Mouse (Mus musculus): ENCODE results near the gene Adgre5. TPM values are rescaled to one million over a fixed set of nuclear protein-coding genes. Genes with fewer than 3 reads are reported as not detected.

The Adgre5 gene
- polyA plus RNA-seq, 1 experiment from 2014 or later: 25.8 TPM

DNA sequence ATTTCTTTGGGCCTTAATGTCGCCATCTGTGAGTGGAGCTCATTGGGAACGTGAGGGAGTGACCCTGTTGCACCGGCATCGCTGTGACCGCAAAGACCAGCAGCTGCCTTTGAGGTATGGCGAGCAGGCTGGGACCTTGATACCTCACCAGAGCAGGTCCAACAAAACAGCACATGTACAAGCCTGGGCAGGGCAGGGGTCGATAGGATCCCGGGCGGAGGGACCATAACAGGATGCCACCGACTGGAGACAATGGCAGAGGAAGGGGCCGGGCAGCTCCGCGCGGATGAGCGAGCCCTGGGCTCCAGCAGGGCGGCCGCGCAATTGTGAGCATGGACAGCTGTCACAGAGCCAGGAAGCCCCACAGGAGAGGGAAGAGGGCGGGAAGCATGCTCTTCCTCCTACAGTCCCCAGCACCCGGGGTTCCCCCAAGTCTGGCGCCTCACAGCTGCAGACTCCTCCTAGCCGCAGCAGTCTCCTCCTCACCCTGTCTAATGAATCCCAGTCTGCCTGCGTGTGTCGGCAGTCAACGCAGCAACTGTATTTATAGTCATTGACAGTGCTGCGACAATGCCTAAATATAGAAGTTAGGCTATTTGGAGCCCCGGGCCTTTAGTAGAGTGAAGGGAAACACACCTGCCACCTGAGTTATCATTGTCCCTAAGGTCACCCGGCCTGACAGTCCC, 6.7 kb upstream of the Adgre5 start:
- Histone ChIP-seq H3K27me3 (ENCODE audit: low read depth, poor library complexity, severe bottlenecking) (peaks cover 46% of the 10 kb centered on the region), H3K4me3 (peak overlapping the region; percentile 48), H3K27ac (peak overlapping the region; percentile 22; the same call in 1 of the 2 replicates), H3K36me3 (no peaks in the 10 kb centered on the region), H3K9me3 (replicated peaks) (no peaks in the 10 kb centered on the region), H3K4me1 (peaks cover 18% of the 10 kb centered on the region)
- peak; percentile 66 for DNase-seq (ENCODE audit: low spot score)
- WGBS: 3% methylated on average over 28 of the region's 28 CpGs

DNA sequence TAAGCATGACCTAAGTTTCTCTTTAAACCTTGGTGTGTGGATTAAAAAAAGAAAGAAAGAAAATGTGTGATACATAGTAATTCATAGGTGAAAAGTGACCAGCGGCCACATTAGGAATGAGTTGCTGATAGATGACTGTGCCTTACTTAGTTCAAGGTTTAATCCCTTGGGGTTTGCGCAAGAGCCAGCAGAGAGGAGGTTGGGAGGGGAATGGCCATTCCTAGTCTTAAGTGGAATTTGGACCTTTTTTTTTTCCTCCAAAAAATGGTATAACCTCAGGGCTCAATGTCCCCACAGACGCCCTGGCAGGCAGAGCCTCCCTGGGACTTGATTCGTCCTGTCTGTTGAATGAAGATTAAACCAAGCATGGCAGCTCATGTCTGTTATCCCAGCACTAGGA, 2.9 kb upstream of the Adgre5 start:
- H3K27ac ChIP-seq: no peak overlapping the region
- no peaks in the 10 kb centered on the region for H3K36me3 ChIP-seq
- H3K9me3 ChIP-seq (replicated peaks): no peaks in the 10 kb centered on the region
- H3K4me1 ChIP-seq: peaks cover 47% of the 10 kb centered on the region
- DNase-seq (ENCODE audit: low spot score): no peak
- 84% methylated on average over 4 of the region's 4 CpGs for WGBS
- no peak overlapping the region for H3K4me3 ChIP-seq
- H3K27me3 ChIP-seq (ENCODE audit: low read depth, poor library complexity, severe bottlenecking): peaks cover 55% of the 10 kb centered on the region

DNA sequence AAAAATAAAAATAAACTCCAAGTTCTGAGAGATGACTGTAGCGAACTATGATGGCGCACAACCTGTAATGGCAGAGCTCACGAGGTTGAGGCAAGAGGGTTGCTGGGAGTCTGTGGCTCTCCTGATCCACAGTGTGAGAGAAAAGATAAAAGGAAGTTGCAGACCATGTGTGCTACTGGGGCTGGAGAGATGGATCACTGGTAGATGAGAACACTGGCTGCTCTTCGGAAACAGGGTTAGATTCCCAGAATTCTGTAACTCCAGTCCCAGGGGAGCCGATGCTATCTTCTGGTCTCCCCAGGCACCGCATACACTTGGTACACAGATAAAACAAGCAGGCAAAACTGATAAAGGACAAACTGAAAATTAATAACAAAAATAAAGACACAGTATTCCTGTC, 1.8 kb upstream of the Adgre5 start:
- peaks cover 44% of the 10 kb centered on the region for H3K27me3 ChIP-seq (ENCODE audit: low read depth, poor library complexity, severe bottlenecking)
- WGBS: 96% methylated on average over 6 of the region's 6 CpGs

DNA sequence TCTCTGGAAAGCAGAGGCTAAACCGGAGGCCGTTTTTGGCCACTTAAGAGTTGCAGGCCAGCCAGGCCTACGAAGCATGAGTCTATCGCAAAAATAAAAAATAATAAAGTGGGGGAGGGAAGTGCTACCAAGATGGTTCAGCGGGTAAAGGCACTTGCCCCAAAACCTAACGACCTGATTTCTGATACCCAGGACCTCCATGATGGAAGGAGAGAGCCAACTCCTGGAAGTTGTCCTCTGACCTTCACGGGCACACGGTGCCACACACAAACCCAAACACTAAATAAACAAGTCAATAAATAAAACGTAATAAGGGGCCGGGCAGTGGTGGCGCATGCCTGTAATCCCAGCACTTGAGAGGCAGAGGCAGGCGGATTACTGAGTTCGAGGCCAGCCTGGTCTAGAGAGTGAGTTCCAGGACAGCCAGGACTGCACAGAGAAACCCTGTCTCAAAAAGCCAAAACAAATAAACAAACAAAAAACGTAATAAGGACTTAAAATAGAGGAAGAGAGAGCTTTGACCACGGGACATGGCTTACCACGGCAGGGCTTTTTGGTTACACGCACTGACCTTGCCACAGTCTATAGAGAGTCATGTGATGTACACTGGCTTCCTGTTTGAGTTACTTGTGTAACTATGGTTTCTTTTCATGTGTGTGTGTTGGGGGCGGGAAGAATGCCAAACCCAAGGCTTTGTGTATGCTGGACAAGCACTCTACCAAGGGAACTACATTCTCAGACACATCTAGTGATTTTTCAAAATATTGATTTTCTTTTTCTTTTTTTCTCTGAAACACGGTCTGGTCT, 926 bp upstream of the Adgre5 start:
- Histone ChIP-seq H3K27ac (peak overlapping the region; percentile 91), H3K4me1 (peaks cover 47% of the 10 kb centered on the region), H3K9me3 (replicated peaks) (no peaks in the 10 kb centered on the region), H3K27me3 (ENCODE audit: low read depth, poor library complexity, severe bottlenecking) (peaks cover 35% of the 10 kb centered on the region), H3K36me3 (0 out of 2 replicates have a peak, but pooled peaks cover 3% of the 10 kb centered on the region), H3K4me3 (peak overlapping the region; percentile 68)
- WGBS: 80% methylated on average over 19 of the region's 19 CpGs
- no peak for DNase-seq (ENCODE audit: low spot score)

More for the DNA sequence above, 1.8 kb upstream of the Adgre5 start:
- no peak for DNase-seq (ENCODE audit: low spot score)
- Histone ChIP-seq H3K4me1 (peaks cover 47% of the 10 kb centered on the region), H3K27ac (no peak overlapping the region), H3K9me3 (replicated peaks) (no peaks in the 10 kb centered on the region), H3K36me3 (no peaks in the 10 kb centered on the region), H3K4me3 (no peak overlapping the region)

DNA sequence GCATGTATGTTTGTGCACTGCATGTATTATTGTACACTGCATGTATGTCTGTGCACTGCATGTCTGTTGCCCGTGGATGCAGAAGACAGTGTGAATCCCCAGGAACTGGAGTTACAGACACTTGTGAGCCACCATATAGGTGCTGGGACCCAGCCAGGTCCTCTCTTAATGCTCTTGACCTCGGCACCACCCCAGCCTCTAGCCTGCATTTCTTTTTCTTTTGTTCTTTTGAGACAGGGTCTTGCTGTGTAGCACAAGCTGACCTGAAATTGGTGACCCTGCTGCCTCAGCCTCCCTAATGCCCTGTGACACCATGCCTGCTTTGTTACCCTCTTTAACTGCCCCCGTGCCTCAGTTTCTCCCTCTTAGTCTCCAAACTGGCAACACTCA, 545 bp downstream of the Adgre5 start:
- no peak for DNase-seq (ENCODE audit: low spot score)

DNA sequence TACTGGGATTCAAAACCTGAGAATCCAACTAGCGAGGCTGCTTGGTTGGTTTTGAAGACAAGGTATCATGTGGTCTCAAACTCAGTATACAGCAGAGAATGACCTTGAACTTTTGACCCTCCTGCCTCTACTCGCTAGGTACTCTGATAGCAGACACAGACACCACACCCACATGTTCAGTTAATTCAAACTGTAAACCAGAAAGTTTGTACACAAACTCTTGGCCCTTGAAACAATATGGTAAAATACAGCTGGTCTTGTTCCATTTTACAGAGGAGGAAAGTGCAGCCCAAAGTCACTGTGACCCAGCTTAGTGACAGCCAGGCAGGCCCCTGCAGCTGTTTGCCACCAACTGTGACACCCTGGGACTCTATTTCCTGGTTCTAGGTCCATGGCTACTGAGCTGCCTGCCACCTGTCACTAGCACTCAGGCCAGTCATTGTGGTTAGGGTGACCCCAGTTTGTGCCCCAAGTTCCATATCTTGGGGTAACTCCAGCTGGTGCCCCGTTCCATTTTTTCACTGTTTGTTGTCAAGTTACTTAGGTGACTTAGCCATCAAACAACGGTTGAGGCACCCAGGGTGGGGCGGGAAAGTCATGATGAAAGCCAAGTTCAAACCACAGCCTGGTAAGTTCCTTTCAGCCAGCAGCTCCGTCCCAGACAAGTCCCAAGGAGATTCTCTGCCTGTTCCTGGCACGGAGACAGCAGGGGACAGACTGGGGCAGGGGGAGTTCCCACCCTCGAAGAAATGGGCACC, 1.2 kb downstream of the Adgre5 start:
- H3K4me1 ChIP-seq: peaks cover 47% of the 10 kb centered on the region
- H3K4me3 ChIP-seq: peak overlapping the region; percentile 68; the same call in 1 of the 2 replicates
- WGBS: 46% methylated on average over 8 of the region's 8 CpGs
- peak; percentile 35 for DNase-seq (ENCODE audit: low spot score)
- peaks cover 17% of the 10 kb centered on the region for H3K27me3 ChIP-seq (ENCODE audit: low read depth, poor library complexity, severe bottlenecking)
- H3K27ac ChIP-seq: peak overlapping the region; percentile 91
- H3K36me3 ChIP-seq: 0 out of 2 replicates have a peak, but pooled peaks cover 6% of the 10 kb centered on the region
- no peaks in the 10 kb centered on the region for H3K9me3 ChIP-seq (replicated peaks)

More for the DNA sequence above, 545 bp downstream of the Adgre5 start:
- H3K4me3 ChIP-seq: peak overlapping the region; percentile 68
- H3K4me1 ChIP-seq: peaks cover 47% of the 10 kb centered on the region
- 23% methylated on average over 3 of the region's 3 CpGs for WGBS
- no peaks in the 10 kb centered on the region for H3K9me3 ChIP-seq (replicated peaks)
- H3K27ac ChIP-seq: peak overlapping the region; percentile 91
- H3K36me3 ChIP-seq: 0 out of 2 replicates have a peak, but pooled peaks cover 6% of the 10 kb centered on the region
- H3K27me3 ChIP-seq (ENCODE audit: low read depth, poor library complexity, severe bottlenecking): peaks cover 21% of the 10 kb centered on the region

DNA sequence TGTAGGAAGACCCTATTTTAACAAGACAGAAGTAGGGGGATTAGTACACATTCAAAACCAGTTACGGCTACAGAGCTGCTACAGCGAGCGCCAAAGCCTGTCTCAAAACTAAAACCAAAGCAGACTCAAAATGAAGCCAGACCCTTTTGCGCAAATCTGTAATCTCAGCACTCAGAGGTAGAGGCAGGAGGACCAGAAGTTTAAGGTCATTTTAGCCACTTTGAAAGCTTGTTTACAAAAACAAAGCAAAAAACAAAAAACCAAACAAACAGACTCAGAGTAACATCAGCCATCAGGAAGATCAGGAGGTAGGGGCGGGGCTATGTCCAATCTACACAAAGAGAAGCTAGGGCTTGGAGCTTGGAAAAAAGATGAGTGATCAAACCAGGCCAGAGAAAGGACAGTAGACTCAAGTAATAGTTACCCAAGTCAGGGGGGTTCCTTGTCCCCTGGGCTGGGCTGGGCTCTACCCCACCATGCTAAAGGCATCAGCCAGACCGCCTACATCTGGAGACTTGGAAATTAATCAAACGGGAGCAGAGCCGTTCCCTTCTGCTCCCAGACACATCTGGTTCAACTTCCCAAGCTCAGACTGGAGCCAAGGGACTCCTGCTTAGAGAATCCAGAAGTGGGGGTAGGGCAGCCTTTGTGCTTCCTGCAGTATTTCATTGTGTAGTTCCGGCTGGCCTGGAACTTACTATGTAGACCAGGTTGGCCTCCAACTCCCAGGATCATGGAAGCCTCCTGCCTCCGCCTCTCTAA, 2.0 kb downstream of the Adgre5 start:
- no peaks in the 10 kb centered on the region for H3K9me3 ChIP-seq (replicated peaks)
- H3K27me3 ChIP-seq (ENCODE audit: low read depth, poor library complexity, severe bottlenecking): peaks cover 17% of the 10 kb centered on the region
- no peak overlapping the region for H3K4me3 ChIP-seq
- peak; percentile 64 for DNase-seq (ENCODE audit: low spot score)
- WGBS: 55% methylated on average over 10 of the region's 10 CpGs
- peaks cover 47% of the 10 kb centered on the region for H3K4me1 ChIP-seq
- peak overlapping the region; percentile 91 for H3K27ac ChIP-seq
- 0 out of 2 replicates have a peak, but pooled peaks cover 6% of the 10 kb centered on the region for H3K36me3 ChIP-seq

DNA sequence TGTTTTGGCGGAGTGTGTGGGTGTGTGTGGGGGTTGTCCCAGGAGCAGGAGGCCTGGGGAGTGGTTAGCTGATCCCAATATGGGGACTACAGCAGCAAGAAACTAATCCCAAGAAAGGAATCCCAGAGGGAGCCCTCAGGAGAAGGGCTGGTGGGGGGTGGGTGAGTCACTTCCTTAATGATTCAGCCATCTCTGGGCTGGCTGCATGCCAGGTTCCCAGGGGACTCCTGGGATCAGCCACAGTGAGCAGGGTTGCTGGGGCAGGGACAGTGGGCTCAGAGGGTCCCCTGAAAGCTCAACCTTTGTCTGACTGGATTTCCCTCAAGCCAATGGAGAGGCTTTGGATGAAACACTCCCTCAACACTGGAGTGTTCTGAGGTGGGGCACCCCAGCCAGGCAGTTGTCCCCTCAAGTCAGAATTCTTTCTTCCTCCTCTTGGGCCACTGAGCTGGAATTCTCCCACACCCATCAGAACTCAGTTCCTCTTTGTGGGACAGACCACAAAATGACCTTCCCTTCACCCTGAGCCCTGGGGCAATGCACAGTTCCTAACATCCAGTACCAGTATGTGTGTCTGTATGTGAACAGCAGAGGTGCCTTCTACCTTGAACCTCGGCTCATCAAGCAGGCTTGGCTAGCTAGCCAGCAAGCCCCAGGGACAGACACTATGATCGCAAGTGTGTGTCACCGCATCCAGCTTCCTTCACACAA, 3.1 kb downstream of the Adgre5 start:
- H3K4me3 ChIP-seq: no peak overlapping the region
- no peaks in the 10 kb centered on the region for H3K9me3 ChIP-seq (replicated peaks)
- H3K27me3 ChIP-seq (ENCODE audit: low read depth, poor library complexity, severe bottlenecking): peaks cover 17% of the 10 kb centered on the region
- H3K36me3 ChIP-seq: 0 out of 2 replicates have a peak, but pooled peaks cover 6% of the 10 kb centered on the region
- no peak for DNase-seq (ENCODE audit: low spot score)
- H3K4me1 ChIP-seq: peaks cover 47% of the 10 kb centered on the region
- WGBS: 80% methylated on average over 4 of the region's 4 CpGs
- H3K27ac ChIP-seq: peak overlapping the region; percentile 91

DNA sequence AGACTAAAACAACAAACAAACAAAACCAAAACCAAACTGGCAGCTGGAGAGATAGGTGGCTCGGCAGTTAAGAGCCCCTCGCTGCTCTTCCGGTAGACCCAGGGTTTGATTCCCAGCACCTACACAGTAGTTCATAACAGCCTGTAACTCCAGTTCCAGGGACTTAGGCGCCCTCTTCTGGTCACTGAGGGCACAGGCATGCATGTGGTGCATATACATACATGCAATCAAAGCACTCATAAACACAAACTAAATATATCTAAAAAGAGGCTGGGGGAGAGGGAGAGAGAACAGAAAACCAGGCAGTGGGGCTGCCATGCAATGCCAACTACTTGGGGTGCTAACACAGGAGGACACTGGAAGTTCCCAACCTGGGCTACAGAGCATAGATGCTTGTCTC, 3.8 kb downstream of the Adgre5 start:
- peak overlapping the region; percentile 91; the same call in 1 of the 2 replicates for H3K27ac ChIP-seq
- peaks cover 12% of the 10 kb centered on the region for H3K27me3 ChIP-seq (ENCODE audit: low read depth, poor library complexity, severe bottlenecking)
- peaks cover 47% of the 10 kb centered on the region for H3K4me1 ChIP-seq
- 86% methylated on average over 4 of the region's 4 CpGs for WGBS
- no peak for DNase-seq (ENCODE audit: low spot score)
- H3K9me3 ChIP-seq (replicated peaks): no peaks in the 10 kb centered on the region
- H3K4me3 ChIP-seq: no peak overlapping the region
- peaks cover 6% of the 10 kb centered on the region; the same call in 1 of the 2 replicates for H3K36me3 ChIP-seq

DNA sequence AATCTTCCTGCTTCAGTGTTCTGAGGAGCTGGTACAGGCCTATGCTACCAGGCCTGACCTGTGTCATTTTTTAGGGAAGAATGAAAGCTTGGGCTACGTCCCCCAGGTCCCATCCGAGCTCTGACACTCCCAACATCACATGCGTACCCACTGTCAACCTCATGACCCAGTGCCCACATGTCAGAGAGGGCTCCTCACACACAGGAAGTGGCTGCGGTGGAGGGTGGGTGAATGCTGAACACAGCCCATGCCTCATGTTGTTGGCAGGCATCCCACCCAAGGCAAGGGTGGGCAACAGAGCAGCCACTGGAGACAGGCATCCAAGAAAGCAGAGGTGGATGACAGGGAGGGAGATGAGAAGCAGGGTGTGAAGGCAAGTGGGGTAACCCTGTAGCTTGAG, 4.4 kb downstream of the Adgre5 start:
- peaks cover 6% of the 10 kb centered on the region; the same call in 1 of the 2 replicates for H3K27me3 ChIP-seq (ENCODE audit: low read depth, poor library complexity, severe bottlenecking)
- H3K4me3 ChIP-seq: no peak overlapping the region
- DNase-seq (ENCODE audit: low spot score): no peak
- WGBS: 92% methylated on average over 4 of the region's 4 CpGs
- H3K27ac ChIP-seq: no peak overlapping the region
- peaks cover 43% of the 10 kb centered on the region for H3K4me1 ChIP-seq
- H3K36me3 ChIP-seq: peaks cover 12% of the 10 kb centered on the region
- no peaks in the 10 kb centered on the region for H3K9me3 ChIP-seq (replicated peaks)

DNA sequence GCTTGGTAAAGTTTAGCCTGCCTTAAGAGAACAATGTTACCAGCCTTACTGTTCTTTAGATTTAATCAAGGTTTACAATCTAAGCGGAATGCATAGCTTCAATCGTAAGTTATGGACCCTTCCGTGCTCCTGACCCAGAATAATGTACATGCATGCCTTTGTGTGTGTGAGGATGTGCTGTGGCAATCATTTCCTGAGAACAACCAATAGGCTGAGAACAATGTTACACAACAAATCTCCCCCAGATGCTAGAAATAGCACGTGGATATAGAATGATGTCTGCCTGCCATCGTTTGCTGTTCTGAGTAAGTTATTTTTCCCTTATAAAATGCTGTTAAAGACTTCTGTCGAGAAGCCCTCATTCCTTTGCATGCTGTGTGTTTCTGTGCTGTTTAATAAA, 8.2 kb downstream of the Adgre5 start:
- H3K36me3 ChIP-seq: peaks cover 42% of the 10 kb centered on the region
- H3K4me3 ChIP-seq: no peak overlapping the region
- no peaks in the 10 kb centered on the region for H3K9me3 ChIP-seq (replicated peaks)
- peaks cover 13% of the 10 kb centered on the region for H3K4me1 ChIP-seq
- DNase-seq (ENCODE audit: low spot score): no peak
- 88% methylated on average over 6 of the region's 6 CpGs for WGBS
- H3K27ac ChIP-seq: no peak overlapping the region
- no peaks in the 10 kb centered on the region for H3K27me3 ChIP-seq (ENCODE audit: low read depth, poor library complexity, severe bottlenecking)
